Mouse (Mus musculus) thymus, adult 2 months (tissue): Measurements from ENCODE around the gene Phykpl.

Source experiments
- CTCF ChIP-seq: fragments of 200-500 bp; IDR thresholded peaks from 2 replicates; pipeline ENCODE4 v1.5.1; 2012; ENCODE audit warnings: mild to moderate bottlenecking, control low read depth, low read length, moderate library complexity, borderline replicate concordance; ENCODE audit not compliant: control insufficient read depth, poor library complexity, insufficient read depth; ENCODE audit errors: extremely low read depth
- POLR2A ChIP-seq: fragments of 200-500 bp; IDR thresholded peaks from 2 replicates; pipeline ENCODE4 v1.6.1; 2012; ENCODE audit warnings: mild to moderate bottlenecking, low read length, control low read depth, moderate library complexity; ENCODE audit not compliant: control insufficient read depth, poor library complexity, insufficient read depth; ENCODE audit errors: extremely low read depth

DNA sequence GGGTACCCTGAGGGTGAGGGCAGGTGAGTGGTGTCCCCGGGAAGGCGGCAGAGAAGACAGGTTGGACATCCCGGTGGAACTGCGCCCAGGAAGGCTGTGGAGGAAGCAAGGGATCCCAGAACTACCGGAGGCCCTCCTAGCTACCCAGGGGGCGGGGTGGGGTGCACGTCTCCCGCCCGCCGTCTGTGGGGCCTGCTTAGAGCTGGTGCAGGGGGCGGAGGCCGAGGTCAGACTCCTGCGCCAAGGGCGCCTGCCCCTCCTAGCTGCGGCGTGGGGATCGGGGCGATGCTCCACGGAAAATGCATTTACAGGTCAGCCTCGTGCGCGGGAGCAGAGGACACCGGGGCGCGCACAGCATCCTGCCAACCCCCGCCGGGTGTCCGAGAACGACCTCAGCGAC is 65.7 kb downstream of the Phykpl start:
- TF ChIP-seq POLR2A, result no peak
- TF ChIP-seq CTCF, result no peak
